Mouse (Mus musculus) intestine, embryonic 14.5 days (tissue): Measurements from ENCODE around the gene Lgi1. TPM values are rescaled to one million over a fixed set of nuclear protein-coding genes. Genes with fewer than 3 reads are reported as not detected.

Experiments used
- ATAC-seq: fragments of 200-750 bp; cut with Nextera tagmentation; replicated peaks from 2 replicates; pipeline ENCODE4 v1.8.0; 2017; ENCODE audit warnings: low read depth, moderate number of reproducible peaks, moderate TSS enrichment, moderate library complexity; ENCODE audit not compliant: low FRiP score, low TSS enrichment
- DNase-seq: peaks from one replicate; pipeline ENCODE4 v3.0.0-alpha.2; 2018; ENCODE audit warnings: low spot score
- H3K27ac ChIP-seq: fragments of 300-500 bp; sonication (generic); 2 replicates; pipeline ENCODE4 v1.5.1; 2014; ENCODE audit warnings: low read depth, mild to moderate bottlenecking, control low read depth
- H3K27me3 ChIP-seq: fragments of 300-500 bp; sonication (generic); replicated peaks from 2 replicates; pipeline ENCODE4 v1.6.1; 2014; ENCODE audit warnings: low read length, control low read depth; ENCODE audit not compliant: control insufficient read depth, insufficient read depth
- H3K36me3 ChIP-seq: fragments of 300-500 bp; sonication (generic); 2 replicates; pipeline ENCODE4 v1.6.1; 2014; ENCODE audit warnings: low read length, control low read depth; ENCODE audit not compliant: control insufficient read depth, insufficient read depth
- H3K4me1 ChIP-seq: fragments of 300-500 bp; sonication (generic); replicated peaks from 2 replicates; pipeline ENCODE4 v1.6.1; 2014; ENCODE audit warnings: low read length, control low read depth, mixed read lengths; ENCODE audit not compliant: control insufficient read depth, insufficient read depth
- H3K4me2 ChIP-seq: fragments of 300-500 bp; sonication (generic); 2 replicates; pipeline ENCODE4 v1.6.1; 2014; ENCODE audit warnings: low read length
- H3K4me3 ChIP-seq: fragments of 300-500 bp; sonication (generic); 2 replicates; pipeline ENCODE4 v1.5.1; 2014; ENCODE audit warnings: low read depth, low read length, control low read depth, mixed read lengths
- H3K9ac ChIP-seq: fragments of 300-500 bp; sonication (generic); 2 replicates; pipeline ENCODE4 v1.6.1; 2014; ENCODE audit warnings: mild to moderate bottlenecking, low read length
- H3K9me3 ChIP-seq: fragments of 300-500 bp; sonication (generic); 2 replicates; pipeline ENCODE4 v1.6.1; 2016; ENCODE audit warnings: low read length, control low read depth; ENCODE audit not compliant: control insufficient read depth
- WGBS: fragments of 180-500 bp; shearing (Covaris S2); extraction: QIAGEN DNeasy Blood & Tissue Kit; methylation state at CpG from one replicate; pipeline ENCODE4 v1.1.7; 2014; 5-methylcytosine and 5-hydroxymethylcytosine counted together
- polyA plus RNA-seq: library from polyadenylated mRNA; unstranded; fragments of >200 nt; fragmentation: Nextera tagmentation; extraction: Ambion mirVana; gene quantifications from 2 replicates; pipeline ENCODE4 v1.2.1, GENCODE M21; 2014

Lgi1 gene
- polyA plus RNA-seq, 1 experiment from 2014 or later: 0.42 TPM

DNA sequence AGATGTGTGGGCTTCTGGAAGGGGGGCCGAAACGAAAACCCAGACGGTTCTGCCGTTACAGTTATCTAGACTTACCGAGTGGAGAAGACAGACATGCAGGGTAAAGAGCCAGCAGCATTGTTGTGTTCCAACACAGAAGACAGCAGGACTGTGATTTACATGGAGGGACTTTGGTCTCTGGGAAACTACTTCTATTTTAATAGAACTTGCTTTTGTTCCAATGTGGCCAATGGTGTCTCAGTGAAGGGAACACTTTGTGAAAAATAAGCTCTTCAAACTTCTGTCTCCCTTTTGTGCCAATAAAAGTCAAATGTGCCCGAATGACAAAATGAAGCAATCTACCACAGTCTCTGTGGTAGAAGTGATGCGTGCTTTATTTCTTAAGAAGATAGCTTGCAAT, 50.8 kb downstream of the Lgi1 start:
- Histone ChIP-seq H3K4me1 (no peaks in the 10 kb centered on the region), H3K36me3 (no peaks in the 10 kb centered on the region), H3K9ac (no peak overlapping the region), H3K4me2 (no peak overlapping the region), H3K9me3 (no peaks in the 10 kb centered on the region), H3K4me3 (no peak overlapping the region), H3K27ac (no peak overlapping the region), H3K27me3 (no peaks in the 10 kb centered on the region)
- ATAC-seq: no peak
- WGBS: 87% methylated on average over 7 of the region's 7 CpGs
- DNase-seq: no peak

DNA sequence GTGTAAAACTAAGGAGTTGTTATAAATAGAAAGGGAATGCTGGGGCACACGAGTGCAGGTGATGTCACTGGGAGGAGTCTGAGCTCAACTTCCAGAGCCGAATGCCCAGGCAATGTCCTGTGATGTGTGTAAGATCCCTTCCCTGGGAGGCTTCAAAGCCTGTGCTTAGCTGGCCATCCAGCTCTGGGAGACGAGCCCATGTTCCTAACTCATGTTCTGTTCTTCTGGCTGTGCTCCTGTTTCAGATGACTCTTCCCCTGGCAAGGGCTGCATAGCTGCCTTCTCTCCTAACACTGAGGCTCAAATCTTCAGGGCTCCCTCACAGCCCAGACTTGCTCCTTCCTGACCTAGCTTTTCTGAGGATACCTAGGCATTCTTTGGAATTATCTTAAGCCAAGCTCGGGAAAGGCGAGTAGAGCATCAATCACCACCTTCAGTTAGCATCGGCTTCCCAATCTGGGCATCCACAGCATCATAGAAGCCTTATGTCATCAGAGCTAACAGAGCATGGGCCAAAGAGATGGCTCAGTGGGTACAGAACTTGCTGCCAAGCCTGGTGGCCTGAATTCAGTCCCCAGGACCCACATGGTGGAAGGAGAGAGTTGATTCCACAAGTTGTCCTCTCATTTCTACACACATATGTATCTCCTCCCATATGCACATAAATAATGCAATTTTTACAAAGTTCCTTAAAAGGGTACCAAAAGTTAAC, 52.4 kb downstream of the Lgi1 start:
- Histone ChIP-seq H3K27ac (no peak overlapping the region), H3K4me2 (no peak overlapping the region), H3K4me3 (no peak overlapping the region), H3K9ac (no peak overlapping the region), H3K4me1 (no peaks in the 10 kb centered on the region), H3K9me3 (no peaks in the 10 kb centered on the region), H3K27me3 (no peaks in the 10 kb centered on the region), H3K36me3 (no peaks in the 10 kb centered on the region)
- WGBS: 78% methylated on average over 6 of the region's 6 CpGs
- DNase-seq: peak; percentile 41
- ATAC-seq: no peak

DNA sequence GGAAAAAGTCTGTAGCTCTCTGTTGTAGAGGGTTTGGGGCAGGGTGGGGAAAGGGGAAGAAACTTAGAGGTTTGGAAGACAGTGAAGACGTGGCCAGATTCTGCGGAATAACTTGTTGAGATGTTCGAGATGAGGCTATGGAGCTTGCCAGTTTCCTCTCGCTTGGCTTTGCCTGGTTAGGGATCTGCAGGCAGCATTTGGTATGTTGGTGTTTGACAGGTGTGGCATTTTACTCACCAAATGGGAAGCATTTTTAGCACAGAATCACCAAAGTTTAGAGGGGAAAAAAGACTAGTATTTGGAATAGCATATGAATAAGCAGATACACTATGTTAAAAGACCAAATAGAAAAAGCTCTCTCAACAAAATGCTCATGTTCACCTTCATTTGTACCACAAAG, 54.0 kb downstream of the Lgi1 start:
- Histone ChIP-seq H3K4me2 (no peak overlapping the region), H3K27ac (no peak overlapping the region), H3K9ac (no peak overlapping the region), H3K4me3 (no peak overlapping the region), H3K9me3 (no peaks in the 10 kb centered on the region), H3K27me3 (no peaks in the 10 kb centered on the region), H3K4me1 (no peaks in the 10 kb centered on the region), H3K36me3 (no peaks in the 10 kb centered on the region)
- DNase-seq (peak; percentile 45), ATAC-seq (no peak)
- WGBS: 90% methylated on average over 4 of the region's 4 CpGs

DNA sequence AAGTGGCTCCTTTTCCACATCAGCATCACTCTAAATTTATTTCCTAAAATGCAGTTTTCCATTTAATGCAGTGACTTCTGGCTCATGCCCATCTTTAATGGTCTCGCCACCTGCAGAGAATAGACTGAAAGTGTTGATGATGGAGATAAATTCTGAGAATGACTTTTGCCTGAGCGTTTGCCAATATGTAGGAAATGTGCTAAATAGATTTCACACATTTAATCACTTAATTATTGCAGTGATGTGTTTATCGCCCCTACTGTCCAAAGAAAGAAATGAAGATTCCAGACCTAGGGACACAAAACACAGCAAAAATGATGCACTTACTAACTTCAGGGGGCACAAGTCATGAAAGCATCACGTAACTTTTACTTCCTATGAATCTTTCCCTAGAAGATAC, 54.8 kb downstream of the Lgi1 start:
- H3K36me3 ChIP-seq: no peaks in the 10 kb centered on the region
- no peaks in the 10 kb centered on the region for H3K27me3 ChIP-seq
- H3K4me1 ChIP-seq: no peaks in the 10 kb centered on the region
- no peak overlapping the region for H3K4me3 ChIP-seq
- H3K9me3 ChIP-seq: no peaks in the 10 kb centered on the region
- no peak overlapping the region for H3K27ac ChIP-seq
- ATAC-seq (no peak), DNase-seq (peak; percentile 16)
- no peak overlapping the region for H3K4me2 ChIP-seq
- no peak overlapping the region for H3K9ac ChIP-seq
- WGBS: 90% methylated on average over 4 of the region's 4 CpGs

DNA sequence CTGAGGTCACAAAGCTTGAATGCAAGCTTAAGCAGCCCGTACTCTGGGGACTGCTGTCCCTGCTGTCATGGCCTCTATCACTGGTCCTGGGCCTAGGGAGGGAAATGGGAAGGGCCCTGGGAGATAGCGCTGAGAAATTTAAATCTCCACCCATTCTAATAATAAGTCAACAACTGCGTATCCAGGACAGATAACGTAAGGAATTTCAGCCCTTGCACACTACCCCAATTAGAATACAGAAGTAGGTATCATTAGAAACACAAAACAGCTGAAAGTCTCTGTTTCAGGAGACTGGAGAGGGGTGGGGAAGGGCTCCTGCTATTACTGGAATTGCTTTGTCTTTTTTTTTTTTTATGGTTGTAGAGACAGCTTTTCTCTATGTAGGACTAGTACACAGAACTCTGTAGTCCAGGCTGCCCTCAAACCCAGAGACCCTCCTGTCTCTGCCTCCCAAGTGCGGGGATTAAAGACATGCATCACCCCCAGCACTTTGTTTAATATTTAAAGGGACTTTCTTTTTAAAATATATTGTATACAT, 56.4 kb downstream of the Lgi1 start:
- H3K9me3 ChIP-seq: no peaks in the 10 kb centered on the region
- 76% methylated on average over 5 of the region's 5 CpGs for whole genome bisulfite sequencing
- ATAC-seq: no peak

DNA sequence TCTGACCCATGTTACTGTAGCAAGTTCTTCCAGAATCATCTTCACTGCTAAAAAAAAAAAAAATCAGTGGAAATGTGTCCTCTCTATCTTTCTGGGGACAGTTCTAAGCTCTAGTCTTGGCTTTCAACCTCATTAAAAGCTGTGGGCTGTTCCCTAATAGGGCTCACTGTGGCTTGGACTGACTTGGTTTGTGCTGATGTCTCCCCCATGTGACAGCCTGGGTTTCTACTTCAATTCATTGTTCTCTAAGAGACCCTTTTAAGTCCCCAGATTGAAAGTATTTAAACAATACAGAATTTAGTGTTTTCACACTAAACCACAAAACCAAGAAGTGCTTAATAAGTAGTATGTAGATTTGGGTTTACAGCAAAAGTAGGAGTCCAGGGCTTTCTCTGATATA, 59.4 kb downstream of the Lgi1 start:
- no peak for ATAC-seq
- no peak for DNase-seq
- no peaks in the 10 kb centered on the region for H3K27me3 ChIP-seq
- no peak overlapping the region for H3K27ac ChIP-seq
- H3K4me3 ChIP-seq: no peak overlapping the region
- no peaks in the 10 kb centered on the region for H3K36me3 ChIP-seq
- no peaks in the 10 kb centered on the region for H3K4me1 ChIP-seq
- H3K9me3 ChIP-seq: no peaks in the 10 kb centered on the region
- no peak overlapping the region for H3K4me2 ChIP-seq
- no peak overlapping the region for H3K9ac ChIP-seq

More for the DNA sequence above, 56.4 kb downstream of the Lgi1 start:
- Histone ChIP-seq H3K4me3 (no peak overlapping the region), H3K4me2 (no peak overlapping the region), H3K36me3 (no peaks in the 10 kb centered on the region), H3K9ac (no peak overlapping the region), H3K4me1 (no peaks in the 10 kb centered on the region), H3K27me3 (no peaks in the 10 kb centered on the region), H3K27ac (no peak overlapping the region)
- DNase-seq: peak; percentile 38

DNA sequence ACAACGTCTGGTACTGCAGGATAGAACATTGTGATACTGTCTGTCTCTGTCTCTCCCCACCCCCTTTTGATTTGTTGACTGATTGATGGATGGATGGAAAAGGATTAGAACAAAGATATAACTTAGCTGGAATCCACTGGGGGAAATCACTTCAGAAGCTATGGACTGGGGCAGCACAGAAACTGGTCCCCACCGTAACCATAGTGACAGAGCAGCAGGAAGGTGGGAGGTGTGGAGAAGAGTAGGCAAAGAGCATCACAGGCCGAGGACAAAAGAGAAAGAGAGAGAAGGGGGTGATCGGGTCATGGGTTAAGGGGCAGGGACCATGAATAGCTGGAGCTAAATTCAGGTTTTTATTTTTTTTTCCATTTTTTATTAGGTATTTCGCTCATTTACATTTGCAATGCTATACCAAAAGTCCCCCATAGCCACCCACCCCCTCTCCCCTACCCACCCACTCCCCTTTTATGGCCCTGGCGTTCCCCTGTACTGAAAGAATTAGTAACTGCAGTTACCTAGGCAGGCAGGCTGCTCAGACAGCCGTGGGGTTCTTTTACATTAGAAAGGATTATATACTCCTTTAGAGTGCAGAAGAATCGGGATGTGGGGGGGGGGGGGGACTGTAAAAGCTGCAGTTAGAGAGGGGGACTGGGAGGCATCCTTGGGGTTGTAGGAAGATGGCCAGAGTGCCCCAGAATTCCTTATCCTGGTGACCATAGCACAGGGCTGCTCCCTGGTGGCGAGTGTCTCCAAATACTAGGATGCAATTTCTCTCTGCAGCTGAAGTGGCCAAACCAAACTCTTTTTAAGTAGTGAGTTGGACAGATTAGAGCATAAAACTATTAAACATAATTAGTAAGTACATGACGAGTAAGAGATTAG, 60.1 kb downstream of the Lgi1 start:
- ATAC-seq: no peak
- H3K36me3 ChIP-seq: no peaks in the 10 kb centered on the region
- H3K27me3 ChIP-seq: no peaks in the 10 kb centered on the region
- H3K9me3 ChIP-seq: no peaks in the 10 kb centered on the region
- H3K4me3 ChIP-seq: no peak overlapping the region
- no peak overlapping the region for H3K9ac ChIP-seq
- WGBS: 44% methylated on average over 10 of the region's 10 CpGs
- H3K4me1 ChIP-seq: no peaks in the 10 kb centered on the region
- peak; percentile 45 for DNase-seq
- no peak overlapping the region for H3K4me2 ChIP-seq
- H3K27ac ChIP-seq: no peak overlapping the region

DNA sequence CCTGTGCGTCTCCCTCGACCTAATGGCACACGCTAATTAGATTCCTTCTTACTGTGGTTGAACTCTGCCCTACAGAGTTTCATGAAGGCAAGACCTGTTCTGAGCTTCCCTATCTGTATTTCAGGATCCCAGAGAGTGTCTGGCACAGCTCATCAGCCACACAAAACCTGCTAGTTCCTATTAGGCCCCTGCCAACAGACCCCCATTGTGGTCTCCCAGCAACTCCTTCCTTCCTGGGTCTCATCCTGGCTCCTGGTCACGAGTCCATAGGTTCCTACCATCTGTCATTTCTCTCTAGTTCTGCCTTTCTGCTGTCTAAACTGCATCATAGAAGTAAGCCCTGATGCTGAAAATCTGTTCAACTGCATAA, 60.7 kb downstream of the Lgi1 start:
- WGBS: 64% methylated on average over 4 of the region's 4 CpGs
- H3K27ac ChIP-seq: no peak overlapping the region
- DNase-seq: no peak

More for the DNA sequence above, 60.7 kb downstream of the Lgi1 start:
- Histone ChIP-seq H3K4me2 (no peak overlapping the region), H3K9me3 (no peaks in the 10 kb centered on the region), H3K9ac (no peak overlapping the region), H3K36me3 (no peaks in the 10 kb centered on the region), H3K27me3 (no peaks in the 10 kb centered on the region), H3K4me1 (no peaks in the 10 kb centered on the region), H3K4me3 (no peak overlapping the region)
- no peak for ATAC-seq
